Mouse (Mus musculus) CH12.LX (cell line): ENCODE measurements around the gene Cbx4.
"Not testable (repeated sequence)": the region's sequence is repeated elsewhere in the genome, so short reads cannot be mapped to it uniquely, and the experiment has no call there.

Source experiments
- CTCF ChIP-seq, 2 experiments: IDR thresholded peaks in 1 of 2; conservative IDR thresholded peaks in 1 of 2; 2 replicates each; pipeline ENCODE4 v1.5.1; 2011 to 2012; ENCODE audit warnings: low read depth in 2 of 2, low read length in 2 of 2, improper control_type of control experiment in 1 of 2, inconsistent platforms in 1 of 2, mild to moderate bottlenecking in 1 of 2, moderate library complexity in 1 of 2
- EP300 ChIP-seq: IDR thresholded peaks from 2 replicates; pipeline ENCODE4 v1.6.1; 2011; ENCODE audit warnings: low read length, improper control_type of control experiment
- ZMIZ1 ChIP-seq: IDR thresholded peaks from 2 replicates; pipeline ENCODE4 v1.6.1; 2012; ENCODE audit warnings: low read depth, mild to moderate bottlenecking, inconsistent platforms, low read length, improper control_type of control experiment

DNA sequence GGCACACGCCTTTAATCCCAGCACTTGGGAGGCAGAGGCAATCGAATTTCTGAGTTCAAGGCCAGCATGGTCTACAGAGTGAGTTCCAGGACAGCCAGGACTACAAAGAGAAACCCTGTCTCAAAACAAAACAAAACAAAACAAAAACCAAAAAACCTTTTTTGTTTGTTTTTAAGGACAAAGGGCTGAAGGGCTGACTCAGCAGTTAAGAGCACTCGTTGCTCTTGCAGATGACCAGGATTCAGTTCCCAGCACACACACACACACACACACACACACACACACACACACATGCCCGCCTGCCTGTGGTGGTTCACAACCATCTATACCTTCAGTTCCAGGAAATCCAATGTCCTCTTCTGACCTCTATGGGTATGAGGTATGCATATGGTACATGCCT lies 14.3 kb upstream of the Cbx4 start:
- TF ChIP-seq EP300; CTCF (conservative IDR thresholded peaks at IDR 0.05 in 1 of 2, IDR thresholded peaks at IDR 0.05 in 1 of 2; ENCODE audit: low read depth in 2 of 2, low read length in 2 of 2); ZMIZ1: not testable (repeated sequence)
